Mouse (Mus musculus) intestine, embryonic 16.5 days (tissue): ENCODE data around the gene Tnr. TPM values are rescaled to one million over a fixed set of nuclear protein-coding genes. Genes with fewer than 3 reads are reported as not detected.

Source experiments
- ATAC-seq: fragments of 200-750 bp; cut with Nextera tagmentation; 2 replicates; pipeline ENCODE4 v1.8.0; 2017; ENCODE audit warnings: moderate TSS enrichment, moderate library complexity
- H3K27ac ChIP-seq: fragments of 300-500 bp; sonication (generic); 2 replicates; pipeline ENCODE4 v1.5.1; 2014; ENCODE audit warnings: mild to moderate bottlenecking, low read length
- H3K27me3 ChIP-seq: fragments of 300-500 bp; sonication (generic); replicated peaks from 2 replicates; pipeline ENCODE4 v1.6.1; 2014; ENCODE audit warnings: low read length, control low read depth, mixed read lengths; ENCODE audit not compliant: control insufficient read depth, insufficient read depth
- H3K36me3 ChIP-seq: fragments of 300-500 bp; sonication (generic); 2 replicates; pipeline ENCODE4 v1.6.1; 2014; ENCODE audit warnings: low read length, control low read depth; ENCODE audit not compliant: control insufficient read depth, insufficient read depth
- H3K4me1 ChIP-seq: fragments of 300-500 bp; sonication (generic); 2 replicates; pipeline ENCODE4 v1.6.1; 2014; ENCODE audit warnings: low read length, control low read depth, mixed read lengths; ENCODE audit not compliant: control insufficient read depth, insufficient read depth
- H3K4me2 ChIP-seq: fragments of 300-500 bp; sonication (generic); 2 replicates; pipeline ENCODE4 v1.6.1; 2014; ENCODE audit warnings: low read depth, low read length, control low read depth
- H3K4me3 ChIP-seq: fragments of 300-500 bp; sonication (generic); 2 replicates; pipeline ENCODE4 v1.5.1; 2014; ENCODE audit warnings: mild to moderate bottlenecking, low read length
- H3K9ac ChIP-seq: fragments of 300-500 bp; sonication (generic); 2 replicates; pipeline ENCODE4 v1.6.1; 2014; ENCODE audit warnings: low read depth, low read length
- H3K9me3 ChIP-seq: fragments of 300-500 bp; sonication (generic); 2 replicates; pipeline ENCODE4 v1.6.1; 2016; ENCODE audit warnings: low read length, control low read depth; ENCODE audit not compliant: control insufficient read depth
- WGBS: fragments of 180-500 bp; shearing (Covaris S2); extraction: QIAGEN DNeasy Blood & Tissue Kit; methylation state at CpG from one replicate; pipeline ENCODE4 v1.1.7; 2014; 5-methylcytosine and 5-hydroxymethylcytosine counted together
- polyA plus RNA-seq: library from polyadenylated mRNA; unstranded; fragments of >200 nt; fragmentation: Nextera tagmentation; extraction: Ambion mirVana; gene quantifications from 2 replicates; pipeline ENCODE4 v1.2.1, GENCODE M21; 2015

The Tnr gene
- polyA plus RNA-seq, 1 experiment from 2014 or later, result 0.20 TPM

GRCm38 (mm10) chr1:159519206-159519605 is 4.4 kb upstream of the Tnr start:
- Histone ChIP-seq H3K27me3 (no peaks in the 10 kb centered on the region), H3K9me3 (no peaks in the 10 kb centered on the region), H3K4me3 (no peak overlapping the region), H3K36me3 (no peaks in the 10 kb centered on the region), H3K4me2 (no peak overlapping the region), H3K9ac (no peak overlapping the region), H3K4me1 (no peaks in the 10 kb centered on the region), H3K27ac (no peak overlapping the region)
- 65% methylated on average over 1 of the region's 1 CpGs for WGBS
- ATAC-seq, result no peak

- no peaks in the 10 kb centered on the region for H3K27me3 ChIP-seq
Observed at GRCm38 (mm10) chr1:159523069-159523468, 500 bp upstream of the Tnr start.

GRCm38 (mm10) chr1:159524051-159524549 is 531 bp downstream of the Tnr start:
- Histone ChIP-seq H3K9ac (no peak overlapping the region), H3K9me3 (no peaks in the 10 kb centered on the region), H3K4me2 (no peak overlapping the region), H3K36me3 (no peaks in the 10 kb centered on the region), H3K27me3 (no peaks in the 10 kb centered on the region), H3K4me1 (no peaks in the 10 kb centered on the region), H3K4me3 (no peak overlapping the region), H3K27ac (no peak overlapping the region)
- ATAC-seq, result no peak
- WGBS, result under 1% methylated on average over 18 of the region's 18 CpGs

More at GRCm38 (mm10) chr1:159523069-159523468, 500 bp upstream of the Tnr start:
- Histone ChIP-seq H3K27ac (no peak overlapping the region), H3K9ac (no peak overlapping the region), H3K4me2 (no peak overlapping the region), H3K9me3 (no peaks in the 10 kb centered on the region), H3K4me3 (no peak overlapping the region), H3K36me3 (no peaks in the 10 kb centered on the region), H3K4me1 (no peaks in the 10 kb centered on the region)
- WGBS, result 64% methylated on average over 2 of the region's 2 CpGs
- no peak for ATAC-seq

- Histone ChIP-seq H3K36me3 (no peaks in the 10 kb centered on the region), H3K27me3 (no peaks in the 10 kb centered on the region), H3K4me1 (no peaks in the 10 kb centered on the region), H3K4me3 (no peak overlapping the region), H3K9ac (no peak overlapping the region), H3K9me3 (no peaks in the 10 kb centered on the region), H3K4me2 (no peak overlapping the region), H3K27ac (no peak overlapping the region)
- no peak for ATAC-seq
- 38% methylated on average over 4 of the region's 4 CpGs for WGBS
Observed at GRCm38 (mm10) chr1:159532841-159533569, 9.4 kb downstream of the Tnr start.

GRCm38 (mm10) chr1:159535582-159535981 is 12.0 kb downstream of the Tnr start:
- no peaks in the 10 kb centered on the region for H3K9me3 ChIP-seq
- 7% methylated on average over 4 of the region's 4 CpGs for whole genome bisulfite sequencing
- H3K9ac ChIP-seq, result no peak overlapping the region
- no peak for ATAC-seq
- H3K36me3 ChIP-seq, result no peaks in the 10 kb centered on the region
- H3K27me3 ChIP-seq, result no peaks in the 10 kb centered on the region
- no peak overlapping the region for H3K4me2 ChIP-seq
- no peak overlapping the region for H3K4me3 ChIP-seq
- H3K27ac ChIP-seq, result no peak overlapping the region
- H3K4me1 ChIP-seq, result no peaks in the 10 kb centered on the region

- H3K36me3 ChIP-seq, result no peaks in the 10 kb centered on the region
- no peaks in the 10 kb centered on the region for H3K27me3 ChIP-seq
- H3K4me3 ChIP-seq, result no peak overlapping the region
- no peaks in the 10 kb centered on the region for H3K4me1 ChIP-seq
- ATAC-seq, result no peak
- H3K9me3 ChIP-seq, result no peaks in the 10 kb centered on the region
- H3K9ac ChIP-seq, result no peak overlapping the region
- no peak overlapping the region for H3K27ac ChIP-seq
- no peak overlapping the region for H3K4me2 ChIP-seq
Observed at GRCm38 (mm10) chr1:159537541-159537940, 14.0 kb downstream of the Tnr start.

- Histone ChIP-seq H3K4me3 (no peak overlapping the region), H3K27ac (no peak overlapping the region), H3K4me2 (no peak overlapping the region), H3K36me3 (no peaks in the 10 kb centered on the region), H3K27me3 (no peaks in the 10 kb centered on the region), H3K9me3 (no peaks in the 10 kb centered on the region), H3K9ac (no peak overlapping the region), H3K4me1 (no peaks in the 10 kb centered on the region)
- ATAC-seq, result no peak
- 46% methylated on average over 7 of the region's 7 CpGs for WGBS
Observed at GRCm38 (mm10) chr1:159538076-159538475, 14.5 kb downstream of the Tnr start.

GRCm38 (mm10) chr1:159545470-159546145 is 22.0 kb downstream of the Tnr start:
- no peak overlapping the region for H3K9ac ChIP-seq
- H3K4me3 ChIP-seq, result no peak overlapping the region
- H3K27ac ChIP-seq, result no peak overlapping the region
- 65% methylated on average over 9 of the region's 9 CpGs for WGBS
- H3K27me3 ChIP-seq, result no peaks in the 10 kb centered on the region
- ATAC-seq, result no peak
- no peaks in the 10 kb centered on the region for H3K36me3 ChIP-seq
- no peaks in the 10 kb centered on the region for H3K9me3 ChIP-seq
- H3K4me1 ChIP-seq, result no peaks in the 10 kb centered on the region
- H3K4me2 ChIP-seq, result no peak overlapping the region

GRCm38 (mm10) chr1:159551036-159551435 is 27.5 kb downstream of the Tnr start:
- Histone ChIP-seq H3K4me2 (no peak overlapping the region), H3K36me3 (no peaks in the 10 kb centered on the region), H3K27me3 (no peaks in the 10 kb centered on the region), H3K4me1 (no peaks in the 10 kb centered on the region), H3K9ac (no peak overlapping the region), H3K9me3 (no peaks in the 10 kb centered on the region), H3K4me3 (no peak overlapping the region), H3K27ac (no peak overlapping the region)
- WGBS, result 61% methylated on average over 10 of the region's 10 CpGs
- no peak for ATAC-seq
